Mouse (Mus musculus): Measurements from ENCODE around the gene Mfap5. TPM values are rescaled to one million over a fixed set of nuclear protein-coding genes. Genes with fewer than 3 reads are reported as not detected.
"Not testable (repeated sequence)": the region's sequence is repeated elsewhere in the genome, so short reads cannot be mapped to it uniquely, and the experiment has no call there.

The Mfap5 gene
- polyA plus RNA-seq, 1 experiment from 2014 or later, result 32.9 TPM

- H3K9ac ChIP-seq, result no peak overlapping the region
- H3K36me3 ChIP-seq, result no peaks in the 10 kb centered on the region
- 61% methylated on average over 5 of the region's 5 CpGs for WGBS
- no peak overlapping the region for H3K4me3 ChIP-seq
- no peak overlapping the region for H3K4me2 ChIP-seq
- no peak for ATAC-seq (replicated peaks; ENCODE audit: insufficient number of reproducible peaks, insufficient read depth, low FRiP score, low read depth)
- 0 out of 2 replicates have a peak, but pooled peaks cover 6% of the 10 kb centered on the region for H3K4me1 ChIP-seq (replicated peaks)
- H3K27ac ChIP-seq, result no peak overlapping the region
- H3K27me3 ChIP-seq, result no peaks in the 10 kb centered on the region
- H3K9me3 ChIP-seq (replicated peaks), result no peaks in the 10 kb centered on the region
Observed at GRCm38 (mm10) chr6:122569113-122569512, 63.5 kb downstream of the Mfap5 start.

- no peak for ATAC-seq (replicated peaks; ENCODE audit: insufficient number of reproducible peaks, insufficient read depth, low FRiP score, low read depth)
- 69% methylated on average over 1 of the region's 1 CpGs for WGBS
- H3K27me3 ChIP-seq, result no peaks in the 10 kb centered on the region
Observed at GRCm38 (mm10) chr6:122569762-122570161, 64.1 kb downstream of the Mfap5 start.

DNA sequence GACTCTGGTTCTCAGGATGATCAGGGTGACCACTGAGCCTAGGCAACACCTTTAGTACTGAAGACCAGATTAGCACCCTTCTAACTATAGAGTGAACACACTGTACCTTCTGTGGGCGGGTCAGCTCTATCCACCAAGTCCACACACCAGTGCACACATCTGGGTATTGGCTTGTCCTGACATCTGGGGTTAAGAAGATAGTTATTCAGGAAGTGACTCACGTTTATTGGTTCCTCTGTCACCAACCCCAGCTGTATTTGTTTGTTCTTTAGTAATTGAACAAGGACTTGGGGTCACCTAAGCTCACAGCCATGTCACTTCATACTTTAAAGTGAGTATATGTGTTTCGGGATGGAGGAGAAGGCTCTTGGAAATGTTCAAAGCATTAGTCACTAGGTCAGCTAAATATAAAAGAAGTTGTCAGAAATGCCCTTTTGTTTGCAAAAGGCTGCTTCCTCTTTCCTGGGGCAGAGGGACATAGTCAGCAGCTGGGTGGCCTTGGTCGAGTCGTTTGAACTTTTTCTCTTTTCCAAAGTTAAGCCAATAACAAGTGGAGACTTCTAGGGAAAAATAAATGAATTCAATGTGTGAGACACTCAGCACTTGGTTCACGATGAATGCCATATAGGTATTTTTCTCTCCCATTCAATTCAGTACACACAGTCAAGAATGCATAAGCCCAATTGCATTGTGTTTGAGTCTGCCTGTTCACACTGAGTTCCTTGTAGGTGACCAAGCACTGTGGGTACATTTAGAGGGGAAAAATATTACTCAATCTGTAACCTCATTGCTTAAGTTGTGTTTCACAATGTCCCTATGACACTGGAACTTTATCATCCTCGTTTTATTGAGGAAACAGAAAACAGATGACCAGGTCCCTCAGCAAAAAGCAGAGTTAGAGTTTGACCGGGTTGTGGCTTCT lies 65.3 kb downstream of the Mfap5 start:
- Histone ChIP-seq H3K27ac (no peak overlapping the region), H3K4me1 (replicated peaks) (0 out of 2 replicates have a peak, but pooled peaks cover 6% of the 10 kb centered on the region), H3K36me3 (no peaks in the 10 kb centered on the region), H3K4me3 (no peak overlapping the region), H3K27me3 (no peaks in the 10 kb centered on the region), H3K9ac (no peak overlapping the region), H3K4me2 (no peak overlapping the region), H3K9me3 (replicated peaks) (no peaks in the 10 kb centered on the region)
- no peak for ATAC-seq (replicated peaks; ENCODE audit: insufficient number of reproducible peaks, insufficient read depth, low FRiP score, low read depth)
- 58% methylated on average over 8 of the region's 8 CpGs for WGBS

More at GRCm38 (mm10) chr6:122569762-122570161, 64.1 kb downstream of the Mfap5 start:
- H3K4me2 ChIP-seq, result no peak overlapping the region
- no peaks in the 10 kb centered on the region for H3K36me3 ChIP-seq
- H3K9ac ChIP-seq, result no peak overlapping the region
- no peak overlapping the region for H3K27ac ChIP-seq
- H3K9me3 ChIP-seq (replicated peaks), result no peaks in the 10 kb centered on the region
- H3K4me3 ChIP-seq, result no peak overlapping the region
- 0 out of 2 replicates have a peak, but pooled peaks cover 6% of the 10 kb centered on the region for H3K4me1 ChIP-seq (replicated peaks)

DNA sequence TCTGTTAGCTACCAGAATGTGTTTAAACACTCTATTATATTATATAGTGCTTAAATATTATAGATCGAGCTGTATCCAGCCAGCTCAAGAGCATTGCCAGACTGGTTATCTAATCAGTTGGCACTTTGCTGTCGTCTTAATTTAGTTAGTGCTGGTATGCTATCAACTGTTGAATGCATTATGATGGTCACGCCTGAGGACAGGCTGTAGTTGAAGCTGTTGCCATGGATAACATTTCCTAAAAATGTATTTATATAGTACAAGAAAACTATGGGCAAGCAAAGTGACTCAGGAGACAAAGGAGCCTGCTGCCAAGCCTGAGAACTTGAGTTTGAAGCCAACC lies 65.9 kb downstream of the Mfap5 start:
- Histone ChIP-seq H3K27me3 (no peaks in the 10 kb centered on the region), H3K4me1 (replicated peaks) (0 out of 2 replicates have a peak, but pooled peaks cover 6% of the 10 kb centered on the region), H3K9me3 (replicated peaks) (no peaks in the 10 kb centered on the region), H3K9ac (no peak overlapping the region), H3K27ac (no peak overlapping the region), H3K36me3 (no peaks in the 10 kb centered on the region), H3K4me3 (no peak overlapping the region), H3K4me2 (no peak overlapping the region)
- ATAC-seq (replicated peaks; ENCODE audit: insufficient number of reproducible peaks, insufficient read depth, low FRiP score, low read depth), result no peak
- WGBS, result 33% methylated on average over 3 of the region's 3 CpGs

DNA sequence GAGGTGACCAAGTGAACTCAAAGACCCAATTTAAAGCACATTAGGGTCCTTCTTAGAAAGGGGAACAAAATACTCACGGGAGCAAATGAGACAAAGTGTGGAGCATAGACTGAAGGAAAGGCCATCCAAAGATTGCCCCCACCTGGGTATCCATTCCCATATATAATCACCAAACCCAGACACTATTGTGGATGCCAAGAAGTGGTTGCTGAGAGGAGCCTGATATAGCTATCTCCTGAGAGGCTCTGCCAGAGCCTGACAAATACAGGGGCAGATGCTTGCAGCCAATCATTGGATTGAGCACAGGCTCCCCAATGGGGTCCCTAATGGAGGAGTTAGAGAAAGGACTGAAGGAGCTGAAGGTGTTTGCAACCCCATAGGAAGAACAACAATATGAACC lies 69.4 kb downstream of the Mfap5 start:
- H3K4me3 ChIP-seq; ATAC-seq (replicated peaks; ENCODE audit: insufficient number of reproducible peaks, insufficient read depth, low FRiP score, low read depth); H3K27ac ChIP-seq; H3K9ac ChIP-seq; H3K36me3 ChIP-seq; H3K4me2 ChIP-seq; H3K9me3 ChIP-seq (replicated peaks); H3K27me3 ChIP-seq; H3K4me1 ChIP-seq (replicated peaks): not testable (repeated sequence)
- WGBS, result 85% methylated on average over 1 of the region's 1 CpGs

DNA sequence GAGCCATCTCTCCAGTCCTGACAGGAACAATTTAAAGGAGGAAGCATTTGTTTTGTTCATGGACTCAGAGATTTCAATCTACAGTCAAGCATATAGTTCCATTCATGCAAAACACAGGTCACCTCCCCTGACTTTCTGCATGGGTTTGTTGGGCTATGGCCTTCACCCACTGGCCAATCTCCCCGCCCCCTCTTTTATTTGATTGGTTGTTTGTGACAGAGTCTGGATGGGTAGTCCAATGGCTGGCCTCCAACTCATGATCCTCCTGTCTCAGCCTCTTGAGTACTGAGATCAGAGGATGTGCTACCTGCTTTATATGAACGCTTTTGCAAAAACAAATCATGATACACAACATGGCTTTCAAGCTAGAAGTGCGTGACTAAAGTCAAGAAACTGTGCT lies 71.4 kb downstream of the Mfap5 start:
- H3K27me3 ChIP-seq, result no peaks in the 10 kb centered on the region
- no peak overlapping the region for H3K9ac ChIP-seq
- no peak overlapping the region for H3K27ac ChIP-seq
- WGBS, result 80% methylated on average over 3 of the region's 3 CpGs
- H3K36me3 ChIP-seq, result no peaks in the 10 kb centered on the region
- H3K9me3 ChIP-seq (replicated peaks), result no peaks in the 10 kb centered on the region
- ATAC-seq (replicated peaks; ENCODE audit: insufficient number of reproducible peaks, insufficient read depth, low FRiP score, low read depth), result no peak
- no peak overlapping the region for H3K4me3 ChIP-seq
- H3K4me1 ChIP-seq (replicated peaks), result no peaks in the 10 kb centered on the region
- no peak overlapping the region for H3K4me2 ChIP-seq

Other genes starting within 250 kb of the Mfap5 start
- gene Klrg1, start 223.0 kb upstream of the Mfap5 start, polyA plus RNA-seq (2015; fragmentation: Nextera tagmentation; extraction: Ambion mirVana), result 0.10 TPM in 1 of 2 replicates, not detected in the other
- gene M6pr, start 197.1 kb upstream of the Mfap5 start, polyA plus RNA-seq (2015; fragmentation: Nextera tagmentation; extraction: Ambion mirVana), result 65.0 and 77.4 TPM in 2 replicates
- 8.5 and 11.5 TPM in 2 replicates for gene Phc1, start 165.3 kb upstream of the Mfap5 start, polyA plus RNA-seq (2015; fragmentation: Nextera tagmentation; extraction: Ambion mirVana)
- gene Rimklb, start 7.1 kb upstream of the Mfap5 start, polyA plus RNA-seq (2015; fragmentation: Nextera tagmentation; extraction: Ambion mirVana), result 0.94 and 4.5 TPM in 2 replicates
- gene Aicda, start 48.0 kb downstream of the Mfap5 start, polyA plus RNA-seq (2015; fragmentation: Nextera tagmentation; extraction: Ambion mirVana), result 0.14 TPM in 1 of 2 replicates, not detected in the other
- gene Apobec1, start 96.6 kb downstream of the Mfap5 start, polyA plus RNA-seq (2015; fragmentation: Nextera tagmentation; extraction: Ambion mirVana), result 3.3 and 5.7 TPM in 2 replicates
- gene Gdf3, start 104.2 kb downstream of the Mfap5 start, polyA plus RNA-seq (2015; fragmentation: Nextera tagmentation; extraction: Ambion mirVana), result 0.11 and 0.33 TPM in 2 replicates
- gene Dppa3, start 120.6 kb downstream of the Mfap5 start, polyA plus RNA-seq (2015; fragmentation: Nextera tagmentation; extraction: Ambion mirVana), result 0.28 TPM in 1 of 2 replicates, not detected in the other
- gene Nanog, start 201.6 kb downstream of the Mfap5 start, polyA plus RNA-seq (2015; fragmentation: Nextera tagmentation; extraction: Ambion mirVana), result 0.56 and 0.79 TPM in 2 replicates